Mouse (Mus musculus) urinary bladder, adult 2 months (tissue): ENCODE data around the gene Shpk. TPM values are rescaled to one million over a fixed set of nuclear protein-coding genes. Genes with fewer than 3 reads are reported as not detected.

Source experiments
- DNase-seq: peaks from one replicate; pipeline ENCODE4 v3.0.0; 2022; ENCODE audit warnings: low spot score
- polyA plus RNA-seq: library from polyadenylated mRNA; depleted of rRNA; stranded (reverse); fragments of >200 nt; gene quantifications from 2 replicates; pipeline ENCODE4 v1.2.3, GENCODE M21; 2012; rRNA removed

Shpk gene
- polyA plus RNA-seq, 1 experiment: 12.7 TPM

- no peak for DNase-seq
Measured at GRCm38 (mm10) chr11:73267267-73267666, 68.0 kb downstream of the Shpk start, which contains the start of gene Trpv3. Gene Trpv3, plus strand, starts transcription at chr11:73267388.

Other genes with a start within 250 kb of the Shpk start
- 24.7 and 35.1 TPM in 2 replicates for gene Atp2a3, start 238.3 kb upstream of the Shpk start, polyA plus RNA-seq
- gene P2rx1, start 200.4 kb upstream of the Shpk start, polyA plus RNA-seq: 542 and 648 TPM in 2 replicates
- 69.6 and 83.9 TPM in 2 replicates for gene Camkk1, start 180.5 kb upstream of the Shpk start, polyA plus RNA-seq
- 3.7 and 4.6 TPM in 2 replicates for gene Ncbp3, start 151.7 kb upstream of the Shpk start, polyA plus RNA-seq
- gene Itgae, start 108.9 kb upstream of the Shpk start, polyA plus RNA-seq: 0.50 and 0.58 TPM in 2 replicates
- 0.41 and 0.58 TPM in 2 replicates for gene Haspin, start 61.2 kb upstream of the Shpk start, polyA plus RNA-seq
- 3.1 TPM in 2 replicates for gene P2rx5, start 39.0 kb upstream of the Shpk start, polyA plus RNA-seq
- gene Emc6, start 22.4 kb upstream of the Shpk start, polyA plus RNA-seq: 49.0 and 62.3 TPM in 2 replicates
- gene Tax1bp3, start 22.4 kb upstream of the Shpk start, polyA plus RNA-seq: 101 and 131 TPM in 2 replicates
- gene Ctns, start 418 bp upstream of the Shpk start, polyA plus RNA-seq: 32.5 and 37.5 TPM in 2 replicates
- 0.37 and 0.38 TPM in 2 replicates for gene Trpv1, start 34.8 kb downstream of the Shpk start, polyA plus RNA-seq
- gene Trpv3, start 67.9 kb downstream of the Shpk start, polyA plus RNA-seq: 0.32 and 0.34 TPM in 2 replicates
- gene Aspa, start 130.1 kb downstream of the Shpk start, polyA plus RNA-seq: 23.8 and 25.8 TPM in 2 replicates
- gene Gm49340, start 130.3 kb downstream of the Shpk start, polyA plus RNA-seq: not detected in 2 replicates
- gene Spata22, start 130.3 kb downstream of the Shpk start, polyA plus RNA-seq: 0.21 and 0.44 TPM in 2 replicates
- gene Olfr20, start 151.3 kb downstream of the Shpk start, polyA plus RNA-seq: 0.04 and 0.10 TPM in 2 replicates
- gene Olfr376, start 171.8 kb downstream of the Shpk start, polyA plus RNA-seq: not detected in 2 replicates
- gene Olfr1, start 200.2 kb downstream of the Shpk start, polyA plus RNA-seq: not detected in 2 replicates
- gene Olfr378, start 229.0 kb downstream of the Shpk start, polyA plus RNA-seq: not detected in 2 replicates